Mouse (Mus musculus) activated CD4-positive, CD25-positive, alpha-beta regulatory T cell (primary cell): ENCODE results near the gene Pglyrp3. TPM values are rescaled to one million over a fixed set of nuclear protein-coding genes. Genes with fewer than 3 reads are reported as not detected.

Experiments
- polyA plus RNA-seq, 2 experiments: library from polyadenylated mRNA; unstranded; fragments of 100-300 nt; shearing (Covaris generic); gene quantifications; one replicate each; pipeline ENCODE4 v1.2.1; 2017

Pglyrp3 gene
- under 1 TPM in 1 of 2 experiments, not detected in 1; 0.16 TPM for polyA plus RNA-seq

GRCm38 (mm10) chr3:92014283-92014682, at the start of gene Pglyrp3:
TSS of gene Pglyrp3 (plus strand) at chr3:92014583.

Other genes starting within 250 kb of the Pglyrp3 start
- not detected for gene Lor, start 68.6 kb downstream of the Pglyrp3 start, polyA plus RNA-seq
- 1 to 10 TPM in 1 of 2 experiments, not detected in 1; 1.1 TPM for gene Prr9, start 109.4 kb downstream of the Pglyrp3 start, polyA plus RNA-seq
- gene Lelp1, start 128.2 kb downstream of the Pglyrp3 start, polyA plus RNA-seq, result not detected
- not detected for gene Sprr2a1, start 201.2 kb downstream of the Pglyrp3 start, polyA plus RNA-seq
- gene Sprr2a2, start 201.3 kb downstream of the Pglyrp3 start, polyA plus RNA-seq, result not detected